Mouse (Mus musculus) stomach, embryonic 16.5 days (tissue): ENCODE data around the gene Gm28047. TPM values are rescaled to one million over a fixed set of nuclear protein-coding genes. Genes with fewer than 3 reads are reported as not detected.
A peak's percentile ranks its signal among the peaks of the same experiment; 100 is the strongest.

Source experiments
- ATAC-seq: fragments of 200-750 bp; cut with Nextera tagmentation; 2 replicates; pipeline ENCODE4 v1.8.0; 2017; ENCODE audit warnings: moderate number of reproducible peaks, moderate TSS enrichment; ENCODE audit not compliant: insufficient read depth, low FRiP score
- H3K27ac ChIP-seq: fragments of 300-500 bp; sonication (generic); 2 replicates; pipeline ENCODE4 v1.5.1; 2014; ENCODE audit warnings: low read length
- H3K27me3 ChIP-seq: fragments of 300-500 bp; sonication (generic); 2 replicates; pipeline ENCODE4 v1.6.1; 2014; ENCODE audit warnings: low read length, control low read depth, mixed read lengths; ENCODE audit not compliant: control insufficient read depth, insufficient read depth
- H3K36me3 ChIP-seq: fragments of 300-500 bp; sonication (generic); 2 replicates; pipeline ENCODE4 v1.6.1; 2014; ENCODE audit warnings: low read length; ENCODE audit not compliant: control insufficient read depth, insufficient read depth
- H3K4me1 ChIP-seq: fragments of 300-500 bp; sonication (generic); 2 replicates; pipeline ENCODE4 v1.6.1; 2014; ENCODE audit warnings: low read length, control low read depth, mixed read lengths; ENCODE audit not compliant: control insufficient read depth, insufficient read depth
- H3K4me2 ChIP-seq: fragments of 300-500 bp; sonication (generic); 2 replicates; pipeline ENCODE4 v1.6.1; 2014; ENCODE audit warnings: low read depth, low read length, mixed read lengths
- H3K4me3 ChIP-seq: fragments of 300-500 bp; sonication (generic); replicated peaks from 2 replicates; pipeline ENCODE4 v1.5.1; 2014; ENCODE audit warnings: mild to moderate bottlenecking, low read length
- H3K9ac ChIP-seq: fragments of 300-500 bp; sonication (generic); 2 replicates; pipeline ENCODE4 v1.6.1; 2014; ENCODE audit warnings: low read length
- H3K9me3 ChIP-seq: fragments of 300-500 bp; sonication (generic); replicated peaks from 2 replicates; pipeline ENCODE4 v1.6.1; 2016; ENCODE audit warnings: low read length, control low read depth; ENCODE audit not compliant: control insufficient read depth
- WGBS: fragments of 180-500 bp; shearing (Covaris S2); extraction: QIAGEN DNeasy Blood & Tissue Kit; methylation state at CpG from one replicate; pipeline ENCODE4 v1.1.7; 2014; 5-methylcytosine and 5-hydroxymethylcytosine counted together
- polyA plus RNA-seq: library from polyadenylated mRNA; unstranded; fragments of >200 nt; fragmentation: Nextera tagmentation; extraction: Ambion mirVana; gene quantifications from 2 replicates; pipeline ENCODE4 v1.2.1, GENCODE M21; 2015

Gene Gm28047
- polyA plus RNA-seq, 1 experiment from 2014 or later, result not detected

- Histone ChIP-seq H3K4me1 (no peaks in the 10 kb centered on the region), H3K36me3 (peaks cover 34% of the 10 kb centered on the region), H3K4me3 (no peak overlapping the region), H3K27me3 (no peaks in the 10 kb centered on the region), H3K27ac (no peak overlapping the region), H3K9ac (no peak overlapping the region), H3K4me2 (no peak overlapping the region), H3K9me3 (no peaks in the 10 kb centered on the region)
- 55% methylated on average over 9 of the region's 9 CpGs for WGBS
- 0 out of 2 replicates have a peak, but pooled peaks have one; percentile 20 for ATAC-seq
Measured at GRCm38 (mm10) chr15:102502254-102502840, 122.5 kb downstream of the Gm28047 start.

DNA sequence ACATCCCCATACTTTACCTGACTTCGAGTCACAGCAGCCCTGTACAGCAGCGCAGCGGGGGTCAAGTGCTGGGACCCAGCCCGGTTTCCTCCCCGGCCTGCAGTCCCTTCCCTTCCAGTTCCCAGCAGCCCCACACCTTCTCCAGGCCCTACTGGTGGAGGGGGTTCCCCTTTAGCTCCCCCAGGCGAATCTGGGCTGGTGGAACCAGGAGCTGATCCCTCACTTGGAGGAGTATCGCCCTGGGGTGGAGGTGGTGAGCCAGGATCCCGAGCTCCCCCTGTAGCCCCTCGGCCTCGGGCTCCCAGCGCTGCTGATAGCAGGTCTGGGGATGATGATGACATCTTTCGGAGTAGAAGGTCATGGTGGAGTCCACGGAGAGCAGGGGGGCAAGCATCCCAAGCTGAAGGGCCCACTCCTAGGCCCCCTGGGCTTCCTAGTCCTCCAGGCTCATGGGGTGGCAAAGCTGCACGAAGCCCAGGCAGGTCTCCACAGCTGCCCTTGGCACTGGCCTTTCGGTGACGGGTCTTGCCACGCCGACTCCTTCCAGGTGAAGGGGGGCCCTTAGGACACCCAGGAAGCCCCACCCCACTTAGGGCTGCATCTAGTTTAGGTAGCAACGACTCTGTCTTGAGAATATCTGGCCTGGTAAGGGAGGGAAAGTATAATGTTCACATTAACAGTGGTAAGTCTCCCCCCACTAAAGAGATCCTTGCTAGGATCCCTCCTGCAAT, 123.6 kb downstream of the Gm28047 start:
- Histone ChIP-seq H3K9ac (no peak overlapping the region), H3K4me3 (no peak overlapping the region), H3K4me1 (no peaks in the 10 kb centered on the region), H3K27me3 (no peaks in the 10 kb centered on the region), H3K9me3 (no peaks in the 10 kb centered on the region), H3K36me3 (peaks cover 34% of the 10 kb centered on the region), H3K27ac (no peak overlapping the region), H3K4me2 (no peak overlapping the region)
- ATAC-seq, result no peak; the same call in 1 of the 2 replicates
- WGBS, result 83% methylated on average over 19 of the region's 19 CpGs

DNA sequence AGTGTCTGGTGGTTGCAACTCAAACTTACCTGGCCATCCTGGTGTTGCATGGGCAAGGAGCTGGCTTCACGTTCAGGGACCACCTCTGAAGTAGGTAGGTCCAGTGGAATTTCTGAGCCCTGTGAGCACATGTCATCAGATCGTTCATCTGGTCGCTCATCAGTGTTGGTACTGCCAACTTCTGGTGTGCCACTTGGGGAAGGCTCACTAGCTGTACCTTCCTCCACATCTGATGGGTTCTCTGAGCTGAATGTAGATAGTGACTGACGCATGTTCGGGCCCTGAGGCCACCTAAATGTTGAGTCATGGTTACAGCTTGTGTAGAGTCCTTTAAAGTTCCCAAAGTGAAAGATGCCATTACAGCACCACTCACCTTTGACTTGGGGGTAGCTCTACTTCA, 124.4 kb downstream of the Gm28047 start:
- WGBS, result 90% methylated on average over 5 of the region's 5 CpGs
- no peak for ATAC-seq

DNA sequence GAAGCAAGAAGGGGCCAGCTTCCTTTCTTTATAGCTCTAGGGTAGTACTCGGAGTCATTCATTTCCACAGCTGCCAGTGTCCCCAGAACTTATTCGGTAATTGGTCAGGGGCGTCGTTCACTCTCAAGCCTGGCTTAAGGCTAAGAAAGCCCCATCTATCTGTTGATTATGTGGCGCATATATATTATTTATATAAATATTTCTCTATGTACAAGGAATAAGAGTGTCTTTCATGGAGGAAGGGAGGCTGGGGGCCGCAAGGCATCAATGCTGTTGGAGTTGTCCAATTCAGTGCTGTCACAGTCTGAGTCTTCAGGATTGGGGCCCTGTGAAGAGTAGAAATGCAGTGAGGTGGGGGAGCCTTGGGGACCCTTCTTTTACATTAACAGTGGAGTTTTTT, 125.0 kb downstream of the Gm28047 start:
- H3K9me3 ChIP-seq, result no peaks in the 10 kb centered on the region
- H3K9ac ChIP-seq, result no peak overlapping the region
- no peak overlapping the region for H3K4me3 ChIP-seq
- WGBS, result 89% methylated on average over 6 of the region's 6 CpGs
- no peaks in the 10 kb centered on the region for H3K4me1 ChIP-seq
- no peak overlapping the region for H3K27ac ChIP-seq
- no peak overlapping the region for H3K4me2 ChIP-seq
- peaks cover 38% of the 10 kb centered on the region for H3K36me3 ChIP-seq
- ATAC-seq, result no peak
- H3K27me3 ChIP-seq, result no peaks in the 10 kb centered on the region

More for the DNA sequence above, 124.4 kb downstream of the Gm28047 start:
- no peaks in the 10 kb centered on the region for H3K9me3 ChIP-seq
- no peak overlapping the region for H3K4me3 ChIP-seq
- H3K4me2 ChIP-seq, result no peak overlapping the region
- H3K27ac ChIP-seq, result no peak overlapping the region
- no peaks in the 10 kb centered on the region for H3K27me3 ChIP-seq
- no peak overlapping the region for H3K9ac ChIP-seq
- peaks cover 34% of the 10 kb centered on the region for H3K36me3 ChIP-seq
- no peaks in the 10 kb centered on the region for H3K4me1 ChIP-seq

- Histone ChIP-seq H3K4me3 (no peak overlapping the region), H3K36me3 (peaks cover 38% of the 10 kb centered on the region), H3K4me1 (no peaks in the 10 kb centered on the region), H3K27ac (no peak overlapping the region), H3K9me3 (no peaks in the 10 kb centered on the region), H3K4me2 (no peak overlapping the region), H3K9ac (no peak overlapping the region), H3K27me3 (no peaks in the 10 kb centered on the region)
- ATAC-seq, result no peak
- 63% methylated on average over 3 of the region's 3 CpGs for WGBS
Measured at GRCm38 (mm10) chr15:102499370-102499769, 125.5 kb downstream of the Gm28047 start.

DNA sequence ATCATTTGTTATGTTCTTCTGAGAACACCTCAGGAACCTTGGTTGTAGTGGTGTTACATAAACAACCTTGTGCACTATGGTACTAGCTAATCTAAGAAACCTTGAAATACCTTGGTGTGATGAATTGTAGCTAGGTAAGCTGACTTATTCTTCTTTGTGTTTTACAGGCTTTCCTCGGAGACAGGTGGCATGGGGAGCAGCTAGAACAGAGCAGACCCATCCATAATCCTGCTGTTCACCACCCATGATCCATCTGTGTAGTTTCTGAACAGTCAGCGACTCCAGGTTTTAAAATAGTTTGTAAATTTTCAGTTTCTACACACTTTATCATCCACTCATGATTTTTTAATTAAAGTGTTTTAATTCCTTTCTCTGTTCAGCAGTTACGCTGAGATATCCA, 126.5 kb downstream of the Gm28047 start:
- H3K9ac ChIP-seq, result no peak overlapping the region
- no peak for ATAC-seq
- H3K27ac ChIP-seq, result no peak overlapping the region
- H3K27me3 ChIP-seq, result no peaks in the 10 kb centered on the region
- H3K4me3 ChIP-seq, result no peak overlapping the region
- 71% methylated on average over 3 of the region's 3 CpGs for WGBS
- no peaks in the 10 kb centered on the region for H3K9me3 ChIP-seq
- H3K4me2 ChIP-seq, result no peak overlapping the region
- H3K36me3 ChIP-seq, result peaks cover 43% of the 10 kb centered on the region
- no peaks in the 10 kb centered on the region for H3K4me1 ChIP-seq

DNA sequence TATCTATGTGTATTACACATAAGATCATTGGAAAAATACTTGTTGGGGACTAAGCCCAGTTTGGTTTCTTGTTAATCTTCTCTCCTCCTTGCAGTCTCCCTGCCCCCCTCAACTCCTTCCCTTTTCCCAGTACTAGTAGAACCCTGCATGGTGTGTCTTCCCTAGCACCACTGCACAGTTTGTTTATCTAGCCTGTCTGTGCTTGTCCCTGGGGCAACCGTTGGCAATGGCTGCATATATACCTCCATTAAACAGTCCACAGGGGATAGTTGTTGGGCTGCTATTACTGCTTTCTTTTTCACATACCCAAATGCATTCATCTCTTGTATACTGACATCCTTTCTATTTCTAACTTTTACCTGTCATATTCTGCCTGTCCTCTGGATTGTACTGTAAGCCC, 137.2 kb downstream of the Gm28047 start:
- Histone ChIP-seq H3K27ac (no peak overlapping the region), H3K36me3 (peaks cover 41% of the 10 kb centered on the region), H3K9ac (no peak overlapping the region), H3K4me2 (no peak overlapping the region), H3K9me3 (no peaks in the 10 kb centered on the region), H3K27me3 (no peaks in the 10 kb centered on the region), H3K4me1 (no peaks in the 10 kb centered on the region), H3K4me3 (no peak overlapping the region)
- ATAC-seq, result no peak
- WGBS, result 56% methylated on average over 1 of the region's 1 CpGs

DNA sequence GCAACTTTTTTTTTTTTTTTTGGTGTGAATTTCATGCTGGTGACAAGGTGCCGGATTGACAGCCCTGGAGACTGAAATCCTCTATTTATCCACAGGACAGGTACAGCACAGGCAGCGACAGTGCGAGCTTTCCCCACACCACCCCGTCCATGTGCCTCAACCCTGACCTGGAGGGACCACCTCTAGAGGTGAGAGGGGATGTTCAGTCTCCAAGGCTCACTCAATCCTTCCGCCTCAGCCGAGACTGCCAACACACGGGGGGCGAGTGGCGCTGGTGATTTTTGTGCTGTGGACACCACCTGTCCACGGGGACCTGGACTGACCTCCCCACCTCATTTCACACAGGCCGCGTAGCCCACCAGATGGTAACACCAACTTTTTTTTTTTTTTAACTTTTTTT, 139.0 kb downstream of the Gm28047 start:
- Histone ChIP-seq H3K9ac (no peak overlapping the region), H3K27me3 (no peaks in the 10 kb centered on the region), H3K4me3 (no peak overlapping the region), H3K4me1 (no peaks in the 10 kb centered on the region), H3K27ac (no peak overlapping the region), H3K4me2 (no peak overlapping the region), H3K9me3 (no peaks in the 10 kb centered on the region), H3K36me3 (peaks cover 43% of the 10 kb centered on the region)
- ATAC-seq, result no peak
- 88% methylated on average over 12 of the region's 12 CpGs for WGBS

- Histone ChIP-seq H3K27me3 (no peaks in the 10 kb centered on the region), H3K9ac (no peak overlapping the region), H3K4me2 (no peak overlapping the region), H3K36me3 (peaks cover 34% of the 10 kb centered on the region), H3K4me1 (no peaks in the 10 kb centered on the region), H3K9me3 (no peaks in the 10 kb centered on the region), H3K27ac (no peak overlapping the region), H3K4me3 (no peak overlapping the region)
- no peak for ATAC-seq
- WGBS, result 83% methylated on average over 3 of the region's 3 CpGs
Measured at GRCm38 (mm10) chr15:102483136-102483535, 141.7 kb downstream of the Gm28047 start.
